Mouse (Mus musculus) limb, embryonic 11.5 days (tissue): ENCODE data around the gene Ralgapa1. TPM values are rescaled to one million over a fixed set of nuclear protein-coding genes. Genes with fewer than 3 reads are reported as not detected.
"Not testable (repeated sequence)": the region's sequence is repeated elsewhere in the genome, so short reads cannot be mapped to it uniquely, and the experiment has no call there.

Experiments
- ATAC-seq: fragments of 200-750 bp; cut with Nextera tagmentation; 2 replicates; pipeline ENCODE4 v1.8.0; 2017; ENCODE audit warnings: low read depth; ENCODE audit not compliant: insufficient number of reproducible peaks, low FRiP score, low TSS enrichment
- DNase-seq: peaks from one replicate; pipeline ENCODE4 v3.0.0-alpha.2; 2015; ENCODE audit warnings: low spot score
- H3K27ac ChIP-seq: fragments of 300-500 bp; sonication (generic); replicated peaks from 2 replicates; pipeline ENCODE4 v1.5.1; 2014; ENCODE audit warnings: low read depth, mild to moderate bottlenecking, low read length
- H3K27me3 ChIP-seq: fragments of 300-500 bp; sonication (generic); 2 replicates; pipeline ENCODE4 v1.6.1; 2014; ENCODE audit warnings: mild to moderate bottlenecking, low read length, mixed read lengths; ENCODE audit not compliant: control insufficient read depth, insufficient read depth
- H3K36me3 ChIP-seq: fragments of 300-500 bp; sonication (generic); 2 replicates; pipeline ENCODE4 v1.6.1; 2014; ENCODE audit warnings: mild to moderate bottlenecking, low read length, moderate library complexity, mixed read lengths; ENCODE audit not compliant: control insufficient read depth, insufficient read depth
- H3K4me1 ChIP-seq: fragments of 300-500 bp; sonication (generic); 2 replicates; pipeline ENCODE4 v1.6.1; 2014; ENCODE audit warnings: low read length, mixed read lengths; ENCODE audit not compliant: control insufficient read depth, insufficient read depth
- H3K4me2 ChIP-seq: fragments of 300-500 bp; sonication (generic); 2 replicates; pipeline ENCODE4 v1.6.1; 2014; ENCODE audit warnings: low read depth, mild to moderate bottlenecking, moderate library complexity; ENCODE audit not compliant: severe bottlenecking
- H3K4me3 ChIP-seq: fragments of 300-500 bp; sonication (generic); 2 replicates; pipeline ENCODE4 v1.5.1; 2014; ENCODE audit warnings: low read depth, low read length
- H3K9ac ChIP-seq: fragments of 300-500 bp; sonication (generic); 2 replicates; pipeline ENCODE4 v1.6.1; 2014; ENCODE audit warnings: mild to moderate bottlenecking, low read length
- H3K9me3 ChIP-seq: fragments of 300-500 bp; sonication (generic); 2 replicates; pipeline ENCODE4 v1.6.1; 2016; ENCODE audit warnings: low read length; ENCODE audit not compliant: control insufficient read depth
- WGBS: fragments of 180-500 bp; shearing (Covaris S2); extraction: QIAGEN DNeasy Blood & Tissue Kit; methylation state at CpG from one replicate; pipeline ENCODE4 v1.1.7; 2014; 5-methylcytosine and 5-hydroxymethylcytosine counted together
- polyA plus RNA-seq: library from polyadenylated mRNA; unstranded; fragments of >200 nt; fragmentation: Nextera tagmentation; extraction: Ambion mirVana; gene quantifications from 2 replicates; pipeline ENCODE4 v1.2.1, GENCODE M21; 2014

Ralgapa1 gene
- polyA plus RNA-seq, 1 experiment from 2014 or later, result 15.5 TPM

DNA sequence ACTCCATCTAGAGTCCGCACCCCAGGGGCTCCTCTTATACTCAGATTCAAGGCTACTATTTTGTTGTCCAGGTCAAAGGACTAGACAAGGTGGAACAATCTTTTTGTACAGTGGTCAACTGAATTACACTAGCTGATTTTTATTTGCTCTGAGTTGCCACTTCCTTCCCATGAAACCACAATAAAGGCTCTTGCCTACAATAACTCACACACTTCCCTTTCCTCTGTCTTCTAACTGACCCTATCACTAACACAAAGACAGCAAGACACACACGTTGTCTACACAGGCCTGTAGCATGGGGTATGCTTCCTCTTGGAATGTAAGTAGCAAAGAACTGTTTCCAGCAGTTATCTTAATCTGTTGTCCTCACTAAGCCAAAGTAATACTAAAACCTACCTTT lies 35.7 kb downstream of the Ralgapa1 start:
- Histone ChIP-seq H3K36me3 (peaks cover 2% of the 10 kb centered on the region; the same call in 1 of the 2 replicates), H3K9me3 (no peaks in the 10 kb centered on the region), H3K27ac (no peak overlapping the region), H3K27me3 (no peaks in the 10 kb centered on the region), H3K4me1 (no peaks in the 10 kb centered on the region), H3K4me2 (no peak overlapping the region), H3K9ac (no peak overlapping the region), H3K4me3 (no peak overlapping the region)
- DNase-seq (no peak), ATAC-seq (no peak)
- 84% methylated on average over 2 of the region's 2 CpGs for WGBS

DNA sequence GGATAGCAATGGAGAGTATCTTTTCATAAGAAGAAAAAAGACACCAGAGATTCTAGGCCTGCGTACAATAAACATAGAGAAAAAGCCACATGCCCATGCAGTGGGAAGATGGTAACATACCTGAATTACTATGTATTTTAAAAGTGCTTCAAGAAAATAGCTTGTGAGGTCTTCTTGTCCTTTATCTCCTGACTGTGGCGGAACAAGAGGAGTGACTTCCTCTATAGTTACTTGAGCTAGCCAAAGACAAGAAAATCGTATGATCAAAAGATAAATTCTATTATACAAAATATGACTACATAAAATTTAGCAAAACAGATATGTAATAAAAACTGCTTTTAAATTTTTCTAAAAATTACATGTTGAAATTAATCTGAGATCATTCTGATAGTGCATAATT lies 38.3 kb downstream of the Ralgapa1 start:
- WGBS, result 94% methylated on average over 3 of the region's 3 CpGs
- no peak for ATAC-seq

GRCm38 (mm10) chr12:55778301-55778700 lies 42.7 kb downstream of the Ralgapa1 start:
- no peaks in the 10 kb centered on the region for H3K4me1 ChIP-seq
- no peak for DNase-seq
- WGBS, result 93% methylated on average over 2 of the region's 2 CpGs

More for the DNA sequence above, 38.3 kb downstream of the Ralgapa1 start:
- no peak overlapping the region for H3K27ac ChIP-seq
- no peaks in the 10 kb centered on the region for H3K27me3 ChIP-seq
- no peak overlapping the region for H3K4me3 ChIP-seq
- DNase-seq, result no peak
- no peak overlapping the region for H3K9ac ChIP-seq
- peaks cover 2% of the 10 kb centered on the region; the same call in 1 of the 2 replicates for H3K36me3 ChIP-seq
- H3K4me2 ChIP-seq, result no peak overlapping the region
- no peaks in the 10 kb centered on the region for H3K9me3 ChIP-seq
- H3K4me1 ChIP-seq, result no peaks in the 10 kb centered on the region

DNA sequence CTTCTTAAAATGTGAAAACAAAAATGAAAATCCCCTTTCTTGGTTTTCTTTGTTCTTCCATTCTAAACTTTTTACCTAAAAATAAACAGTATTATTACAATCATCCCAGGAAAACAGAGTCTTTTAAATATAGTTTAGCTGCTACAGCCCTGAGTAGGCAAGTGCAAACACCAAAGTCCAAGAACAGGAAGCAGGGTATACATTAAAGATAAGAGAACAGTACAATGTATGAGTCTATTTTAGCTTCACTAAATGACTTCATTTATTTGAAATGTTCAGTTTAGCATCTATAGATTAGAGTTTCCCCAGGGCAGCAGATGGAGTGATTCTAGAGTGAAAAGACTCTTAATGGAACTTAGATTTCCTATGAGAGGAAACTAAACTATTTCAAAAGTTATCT lies 43.6 kb downstream of the Ralgapa1 start:
- Histone ChIP-seq H3K9me3 (no peaks in the 10 kb centered on the region), H3K27ac (no peak overlapping the region), H3K36me3 (peaks cover 2% of the 10 kb centered on the region; the same call in 1 of the 2 replicates), H3K4me3 (no peak overlapping the region), H3K27me3 (no peaks in the 10 kb centered on the region), H3K9ac (no peak overlapping the region), H3K4me1 (no peaks in the 10 kb centered on the region), H3K4me2 (no peak overlapping the region)
- ATAC-seq (no peak), DNase-seq (no peak)

More at GRCm38 (mm10) chr12:55778301-55778700, 42.7 kb downstream of the Ralgapa1 start:
- H3K36me3 ChIP-seq, result peaks cover 2% of the 10 kb centered on the region; the same call in 1 of the 2 replicates
- H3K27me3 ChIP-seq, result no peaks in the 10 kb centered on the region
- H3K9me3 ChIP-seq, result no peaks in the 10 kb centered on the region
- H3K27ac ChIP-seq, result no peak overlapping the region
- no peak for ATAC-seq
- no peak overlapping the region for H3K4me3 ChIP-seq
- no peak overlapping the region for H3K9ac ChIP-seq
- H3K4me2 ChIP-seq, result no peak overlapping the region

DNA sequence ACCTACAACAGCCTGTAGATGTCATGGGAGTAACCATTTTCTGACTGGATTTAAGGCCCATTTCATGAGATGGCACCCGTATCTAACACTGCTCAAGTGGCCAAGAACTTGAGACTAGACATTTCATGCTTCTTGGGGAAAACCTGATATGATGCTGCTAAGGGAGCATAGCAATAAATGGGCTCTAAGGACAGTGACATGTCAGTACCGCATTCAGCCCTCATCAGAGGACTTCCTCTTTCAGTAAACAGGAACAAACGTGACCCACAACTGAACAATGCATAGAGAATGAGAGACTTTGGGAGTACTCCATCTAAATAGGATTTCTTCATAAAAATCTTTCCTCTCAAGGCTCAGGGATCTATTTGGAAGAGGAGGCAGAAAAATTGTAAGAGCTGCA lies 46.7 kb downstream of the Ralgapa1 start:
- ATAC-seq, result no peak
- 84% methylated on average over 3 of the region's 3 CpGs for WGBS
- Histone ChIP-seq H3K27me3 (no peaks in the 10 kb centered on the region), H3K9me3 (no peaks in the 10 kb centered on the region), H3K27ac (no peak overlapping the region), H3K4me1 (no peaks in the 10 kb centered on the region), H3K9ac (no peak overlapping the region), H3K36me3 (no peaks in the 10 kb centered on the region), H3K4me3 (no peak overlapping the region), H3K4me2 (no peak overlapping the region)
- DNase-seq, result no peak

DNA sequence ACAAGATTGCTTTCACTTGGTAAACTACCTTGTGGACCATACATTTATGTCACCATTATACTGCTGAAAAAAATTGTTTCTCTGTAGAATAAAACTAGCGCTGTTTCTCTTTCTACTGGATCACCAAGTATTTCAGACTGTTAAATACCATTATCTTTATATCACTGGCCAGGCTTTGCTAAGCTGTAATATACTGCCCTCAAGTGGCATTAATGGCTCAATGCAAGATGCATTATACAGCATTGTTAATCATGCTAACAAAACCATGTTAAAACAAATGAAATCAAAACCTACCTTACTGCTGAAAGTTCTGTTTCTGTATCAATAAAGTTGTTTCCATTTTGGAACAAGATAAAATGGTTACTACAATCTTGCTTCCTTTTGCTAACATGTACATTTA lies 100.6 kb downstream of the Ralgapa1 start:
- Histone ChIP-seq H3K36me3 (peaks cover 4% of the 10 kb centered on the region; the same call in 1 of the 2 replicates), H3K9ac (no peak overlapping the region), H3K4me3 (no peak overlapping the region), H3K27ac (no peak overlapping the region), H3K4me1 (no peaks in the 10 kb centered on the region), H3K4me2 (no peak overlapping the region), H3K27me3 (no peaks in the 10 kb centered on the region), H3K9me3 (no peaks in the 10 kb centered on the region)
- 71% methylated on average over 1 of the region's 1 CpGs for WGBS
- ATAC-seq (no peak), DNase-seq (no peak)

DNA sequence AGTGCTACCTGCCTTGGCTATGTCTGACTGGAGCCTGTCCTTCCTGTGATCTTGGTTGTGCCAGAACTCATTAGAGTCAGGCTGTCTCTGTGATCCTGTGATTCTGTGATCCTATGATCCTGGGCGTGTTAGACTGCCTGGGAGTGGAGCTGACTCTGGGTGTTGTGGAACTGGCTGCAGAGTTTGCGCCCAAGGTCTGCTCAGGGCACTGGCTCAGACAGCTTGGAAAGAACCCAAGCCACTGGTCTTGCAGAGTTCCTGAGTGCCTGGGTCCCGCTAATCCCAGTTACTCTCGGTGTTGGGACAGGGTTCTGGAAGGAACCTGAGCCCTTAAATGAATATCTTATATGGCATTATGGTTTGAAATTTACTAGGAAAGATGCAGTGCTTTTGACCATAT lies 115.1 kb downstream of the Ralgapa1 start:
- no peaks in the 10 kb centered on the region for H3K9me3 ChIP-seq
- no peak overlapping the region for H3K9ac ChIP-seq
- DNase-seq (no peak), ATAC-seq (no peak)
- H3K27me3 ChIP-seq, result no peaks in the 10 kb centered on the region
- peaks cover 2% of the 10 kb centered on the region; the same call in 1 of the 2 replicates for H3K36me3 ChIP-seq
- H3K4me1 ChIP-seq, result no peaks in the 10 kb centered on the region
- 94% methylated on average over 4 of the region's 4 CpGs for WGBS
- H3K4me3 ChIP-seq, result no peak overlapping the region
- H3K27ac ChIP-seq, result no peak overlapping the region
- no peak overlapping the region for H3K4me2 ChIP-seq

DNA sequence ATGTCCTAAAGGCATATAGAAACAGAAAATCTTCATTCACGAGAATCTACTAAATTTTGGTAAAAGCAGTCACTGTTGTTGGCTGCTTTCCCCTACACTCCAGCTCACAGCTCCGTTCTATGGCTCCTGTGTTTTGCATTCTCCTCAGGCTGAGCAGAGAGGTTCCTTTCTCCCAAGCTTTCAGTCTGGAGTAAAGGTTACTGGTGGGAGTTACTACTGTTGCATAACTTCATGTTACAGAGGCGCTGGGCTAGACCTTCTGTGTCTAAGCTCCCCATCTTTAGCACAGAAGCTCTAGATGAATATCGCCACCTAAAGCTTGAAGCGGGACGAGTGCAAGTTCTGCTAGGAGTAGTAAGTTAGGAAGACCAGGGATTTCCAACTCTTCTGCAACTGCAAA lies 154.3 kb downstream of the Ralgapa1 start:
- Histone ChIP-seq H3K4me3 (no peak overlapping the region), H3K9ac (no peak overlapping the region), H3K9me3 (no peaks in the 10 kb centered on the region), H3K4me2 (no peak overlapping the region), H3K4me1 (no peaks in the 10 kb centered on the region), H3K36me3 (0 out of 2 replicates have a peak, but pooled peaks cover 2% of the 10 kb centered on the region), H3K27me3 (no peaks in the 10 kb centered on the region), H3K27ac (no peak overlapping the region)
- DNase-seq, result no peak
- 87% methylated on average over 6 of the region's 6 CpGs for WGBS
- ATAC-seq, result no peak

- H3K27ac ChIP-seq, DNase-seq, H3K4me3 ChIP-seq, H3K36me3 ChIP-seq, H3K27me3 ChIP-seq, H3K4me2 ChIP-seq, H3K9me3 ChIP-seq, H3K4me1 ChIP-seq, ATAC-seq, H3K9ac ChIP-seq: not testable (repeated sequence)
These were observed 157.8 kb downstream of the Ralgapa1 start for GRCm38 (mm10) chr12:55663194-55663593.
